Mouse (Mus musculus) neural tube, embryonic 13.5 days (tissue): ENCODE measurements at regions not wholly inside any gene's neighbourhood (a gene's known extent, or its start where the extent isn't known, plus 50 kb on each side); places are given as distances from the start of the nearest gene placed in this dataset.
"Not testable (repeated sequence)": the region's sequence is repeated elsewhere in the genome, so short reads cannot be mapped to it uniquely, and the experiment has no call there.

Experiments used
- ATAC-seq: fragments of 200-750 bp; cut with Nextera tagmentation; 2 replicates; pipeline ENCODE4 v1.8.0; 2017; ENCODE audit warnings: low read depth, mild to moderate bottlenecking, moderate TSS enrichment, moderate library complexity
- H3K27ac ChIP-seq: fragments of 300-500 bp; sonication (generic); replicated peaks from 2 replicates; pipeline ENCODE4 v1.5.1; 2015; ENCODE audit warnings: moderate library complexity, mild to moderate bottlenecking, inconsistent platforms
- H3K27me3 ChIP-seq: fragments of 300-500 bp; sonication (generic); 2 replicates; pipeline ENCODE4 v1.6.1; 2015; ENCODE audit warnings: mild to moderate bottlenecking, inconsistent platforms
- H3K36me3 ChIP-seq: fragments of 300-500 bp; sonication (generic); 2 replicates; pipeline ENCODE4 v1.6.1; 2015; ENCODE audit warnings: mild to moderate bottlenecking, inconsistent platforms
- H3K4me1 ChIP-seq: fragments of 300-500 bp; sonication (generic); replicated peaks from 2 replicates; pipeline ENCODE4 v1.6.1; 2015; ENCODE audit warnings: inconsistent platforms
- H3K4me2 ChIP-seq: fragments of 300-500 bp; sonication (generic); 2 replicates; pipeline ENCODE4 v1.6.1; 2015; ENCODE audit warnings: inconsistent platforms, mild to moderate bottlenecking, moderate library complexity
- H3K4me3 ChIP-seq: fragments of 300-500 bp; sonication (generic); 2 replicates; pipeline ENCODE4 v1.5.1; 2015; ENCODE audit warnings: mild to moderate bottlenecking, inconsistent platforms
- H3K9ac ChIP-seq: fragments of 300-500 bp; sonication (generic); 2 replicates; pipeline ENCODE4 v1.6.1; 2015; ENCODE audit warnings: moderate library complexity, mild to moderate bottlenecking, inconsistent platforms
- H3K9me3 ChIP-seq: fragments of 300-500 bp; sonication (generic); 2 replicates; pipeline ENCODE4 v1.6.1; 2016; ENCODE audit warnings: inconsistent platforms
- WGBS: fragments of 180-500 bp; shearing (Covaris S2); methylation state at CpG from one replicate; pipeline ENCODE4 v1.1.7; 2015; 5-methylcytosine and 5-hydroxymethylcytosine counted together

- Histone ChIP-seq H3K4me2 (no peak overlapping the region), H3K9me3 (no peaks in the 10 kb centered on the region), H3K9ac (no peak overlapping the region), H3K4me1 (no peaks in the 10 kb centered on the region), H3K27ac (no peak overlapping the region), H3K4me3 (no peak overlapping the region), H3K36me3 (no peaks in the 10 kb centered on the region), H3K27me3 (no peaks in the 10 kb centered on the region)
- 91% methylated on average over 4 of the region's 4 CpGs for WGBS
- ATAC-seq = no peak
Measured at GRCm38 (mm10) chr14:53826782-53827181, 427.1 kb downstream of the Dad1 start.

GRCm38 (mm10) chr14:53806231-53806630, 447.7 kb downstream of the Dad1 start:
- Histone ChIP-seq H3K36me3 (no peaks in the 10 kb centered on the region), H3K4me3 (no peak overlapping the region), H3K4me2 (no peak overlapping the region), H3K9ac (no peak overlapping the region), H3K9me3 (no peaks in the 10 kb centered on the region), H3K27me3 (no peaks in the 10 kb centered on the region), H3K27ac (no peak overlapping the region), H3K4me1 (no peaks in the 10 kb centered on the region; the same call in 1 of the 2 replicates)
- ATAC-seq = peak; percentile 44; the same call in 1 of the 2 replicates
- 17% methylated on average over 3 of the region's 3 CpGs for WGBS

- H3K27ac ChIP-seq = no peak overlapping the region
- H3K9me3 ChIP-seq = no peaks in the 10 kb centered on the region
- 28% methylated on average over 17 of the region's 17 CpGs for WGBS
- no peak overlapping the region for H3K4me3 ChIP-seq
- H3K36me3 ChIP-seq = no peaks in the 10 kb centered on the region
- no peaks in the 10 kb centered on the region for H3K27me3 ChIP-seq
- H3K4me1 ChIP-seq = no peaks in the 10 kb centered on the region; the same call in 1 of the 2 replicates
- peak overlapping the region; percentile 17; the same call in 1 of the 2 replicates for H3K9ac ChIP-seq
- peak; percentile 90 for ATAC-seq
- peak overlapping the region; percentile 41 for H3K4me2 ChIP-seq
Measured at GRCm38 (mm10) chr14:53803698-53804620, 449.9 kb downstream of the Dad1 start.

- Histone ChIP-seq H3K27me3 (no peaks in the 10 kb centered on the region), H3K4me3 (no peak overlapping the region), H3K27ac (no peak overlapping the region), H3K9me3 (no peaks in the 10 kb centered on the region), H3K4me2 (no peak overlapping the region), H3K9ac (no peak overlapping the region), H3K4me1 (no peaks in the 10 kb centered on the region; the same call in 1 of the 2 replicates), H3K36me3 (no peaks in the 10 kb centered on the region)
- 89% methylated on average over 3 of the region's 3 CpGs for WGBS
- no peak for ATAC-seq
Measured at GRCm38 (mm10) chr14:53802547-53802946, 451.4 kb downstream of the Dad1 start.

GRCm38 (mm10) chr14:53800508-53801136, 453.3 kb downstream of the Dad1 start:
- Histone ChIP-seq H3K9ac (no peak overlapping the region), H3K36me3 (no peaks in the 10 kb centered on the region), H3K4me1 (no peaks in the 10 kb centered on the region; the same call in 1 of the 2 replicates), H3K4me2 (no peak overlapping the region), H3K4me3 (no peak overlapping the region), H3K27me3 (no peaks in the 10 kb centered on the region), H3K27ac (no peak overlapping the region), H3K9me3 (no peaks in the 10 kb centered on the region)
- 89% methylated on average over 11 of the region's 11 CpGs for WGBS
- no peak for ATAC-seq

GRCm38 (mm10) chr14:53795160-53795559, 458.7 kb downstream of the Dad1 start:
- H3K4me2 ChIP-seq, H3K9ac ChIP-seq, H3K9me3 ChIP-seq, H3K27ac ChIP-seq, H3K4me3 ChIP-seq, H3K4me1 ChIP-seq, H3K36me3 ChIP-seq, H3K27me3 ChIP-seq, ATAC-seq: not testable (repeated sequence)
- WGBS = 63% methylated on average over 1 of the region's 1 CpGs

GRCm38 (mm10) chr14:53794527-53794926, 459.4 kb downstream of the Dad1 start:
- ATAC-seq = no peak
- Histone ChIP-seq H3K4me2 (no peak overlapping the region), H3K4me1 (no peaks in the 10 kb centered on the region), H3K36me3 (no peaks in the 10 kb centered on the region), H3K9me3 (no peaks in the 10 kb centered on the region), H3K27me3 (no peaks in the 10 kb centered on the region), H3K9ac (no peak overlapping the region), H3K27ac (no peak overlapping the region), H3K4me3 (no peak overlapping the region)
- 80% methylated on average over 5 of the region's 5 CpGs for WGBS

GRCm38 (mm10) chr14:53792432-53792831, 461.5 kb downstream of the Dad1 start:
- not testable (repeated sequence) for H3K36me3 ChIP-seq, ATAC-seq, H3K4me1 ChIP-seq, H3K27ac ChIP-seq, H3K9me3 ChIP-seq, H3K4me2 ChIP-seq, H3K4me3 ChIP-seq, H3K27me3 ChIP-seq, H3K9ac ChIP-seq
- 84% methylated on average over 1 of the region's 1 CpGs for WGBS

GRCm38 (mm10) chr14:53785547-53785946, 468.4 kb downstream of the Dad1 start:
- not testable (repeated sequence) for H3K9ac ChIP-seq, ATAC-seq, H3K9me3 ChIP-seq, H3K27me3 ChIP-seq, H3K36me3 ChIP-seq, H3K4me2 ChIP-seq, H3K27ac ChIP-seq, H3K4me1 ChIP-seq, H3K4me3 ChIP-seq
- WGBS = 79% methylated on average over 2 of the region's 2 CpGs

- no peak overlapping the region for H3K4me3 ChIP-seq
- H3K9me3 ChIP-seq = no peaks in the 10 kb centered on the region
- 68% methylated on average over 3 of the region's 3 CpGs for WGBS
- no peak overlapping the region for H3K4me2 ChIP-seq
- no peaks in the 10 kb centered on the region for H3K4me1 ChIP-seq
- no peaks in the 10 kb centered on the region for H3K27me3 ChIP-seq
- ATAC-seq = no peak
- H3K36me3 ChIP-seq = no peaks in the 10 kb centered on the region
- no peak overlapping the region for H3K27ac ChIP-seq
- no peak overlapping the region for H3K9ac ChIP-seq
Measured at GRCm38 (mm10) chr14:53777375-53777774, 476.5 kb downstream of the Dad1 start.

- ATAC-seq = 0 out of 2 replicates have a peak, but pooled peaks have one; percentile 53
- not testable (repeated sequence) for H3K36me3 ChIP-seq
Measured at GRCm38 (mm10) chr14:53776717-53777116, 477.2 kb downstream of the Dad1 start.

GRCm38 (mm10) chr14:53766501-53766900, 487.4 kb downstream of the Dad1 start:
- not testable (repeated sequence) for H3K9me3 ChIP-seq, H3K27me3 ChIP-seq, H3K27ac ChIP-seq, H3K4me3 ChIP-seq, H3K4me1 ChIP-seq, H3K36me3 ChIP-seq, H3K9ac ChIP-seq, H3K4me2 ChIP-seq, ATAC-seq
- WGBS = 82% methylated on average over 6 of the region's 6 CpGs

More at GRCm38 (mm10) chr14:53776717-53777116, 477.2 kb downstream of the Dad1 start:
- not testable (repeated sequence) for H3K4me2 ChIP-seq, H3K27me3 ChIP-seq, H3K4me1 ChIP-seq, H3K9me3 ChIP-seq, H3K27ac ChIP-seq, H3K4me3 ChIP-seq, H3K9ac ChIP-seq
- WGBS = 55% methylated on average over 1 of the region's 1 CpGs
